Mouse (Mus musculus): ENCODE results near the gene Ucn3. TPM values are rescaled to one million over a fixed set of nuclear protein-coding genes. Genes with fewer than 3 reads are reported as not detected.
A peak's percentile ranks its signal among the peaks of the same experiment; 100 is the strongest.
"Not testable (repeated sequence)": the region's sequence is repeated elsewhere in the genome, so short reads cannot be mapped to it uniquely, and the experiment has no call there.

Gene Ucn3
- not detected for polyA plus RNA-seq (2017; shearing (Covaris generic))

DNA sequence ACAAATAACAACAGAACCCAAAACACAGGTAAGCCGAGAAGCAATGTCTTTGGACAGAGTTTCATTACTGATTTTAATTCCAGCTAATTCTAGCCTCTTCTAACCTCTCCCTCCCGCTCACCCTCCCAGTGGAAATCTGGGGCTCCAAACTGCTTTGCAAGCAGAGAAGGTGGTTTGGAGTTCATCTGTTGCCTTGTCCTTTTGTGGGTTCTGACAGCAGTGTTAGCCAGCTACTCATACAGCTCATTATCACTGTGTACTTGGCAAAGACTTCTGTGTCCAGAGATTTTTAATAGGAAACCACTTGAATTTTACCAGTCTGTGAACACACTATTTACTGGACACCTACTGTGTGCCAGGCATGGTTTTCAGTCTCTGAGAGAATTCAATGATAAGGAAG lies at the start of gene Ucn3:
TSS of gene Ucn3 (minus strand) at position 101 of the 400 bp plus-strand sequence.
- no peak for ATAC-seq

DNA sequence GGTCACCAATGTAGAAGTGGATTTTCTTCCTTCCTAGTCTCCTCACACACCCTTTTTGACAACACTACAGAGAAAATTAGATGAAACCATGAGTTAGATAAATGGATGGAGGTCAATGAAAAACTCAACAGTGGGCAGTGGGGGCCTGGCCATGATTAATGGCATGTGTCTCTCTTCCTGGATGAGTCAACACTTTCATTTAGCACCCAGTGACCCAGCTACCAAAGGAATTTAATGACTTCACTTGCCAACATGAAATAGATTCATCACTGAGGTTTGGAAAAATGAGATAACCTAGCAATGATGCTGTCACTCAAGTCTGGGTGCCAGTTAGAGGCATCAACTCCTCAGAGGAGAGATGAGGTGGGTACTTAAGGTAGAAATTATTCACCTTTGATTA lies 46.9 kb upstream of the Ucn3 start:
- no peak for ATAC-seq

DNA sequence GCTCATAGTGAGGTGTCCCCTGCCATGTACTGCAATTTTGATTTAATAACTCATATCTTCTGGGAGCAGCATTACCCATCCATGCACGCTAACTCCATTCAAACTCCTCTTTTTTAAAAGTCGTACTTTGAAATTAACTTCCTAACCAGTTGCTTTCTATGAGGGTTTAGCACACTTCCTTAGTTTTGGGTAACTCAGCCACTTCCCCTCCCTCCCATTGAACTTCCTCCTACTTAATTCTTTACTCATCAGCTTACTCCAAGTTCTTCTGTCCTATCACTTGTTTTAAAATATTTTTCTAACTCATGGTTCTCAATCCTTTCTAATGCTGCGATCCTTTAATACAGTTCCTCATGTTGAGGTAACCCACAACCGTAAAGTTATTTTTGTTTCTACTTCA lies 23.7 kb upstream of the Ucn3 start:
- no peak for ATAC-seq

DNA sequence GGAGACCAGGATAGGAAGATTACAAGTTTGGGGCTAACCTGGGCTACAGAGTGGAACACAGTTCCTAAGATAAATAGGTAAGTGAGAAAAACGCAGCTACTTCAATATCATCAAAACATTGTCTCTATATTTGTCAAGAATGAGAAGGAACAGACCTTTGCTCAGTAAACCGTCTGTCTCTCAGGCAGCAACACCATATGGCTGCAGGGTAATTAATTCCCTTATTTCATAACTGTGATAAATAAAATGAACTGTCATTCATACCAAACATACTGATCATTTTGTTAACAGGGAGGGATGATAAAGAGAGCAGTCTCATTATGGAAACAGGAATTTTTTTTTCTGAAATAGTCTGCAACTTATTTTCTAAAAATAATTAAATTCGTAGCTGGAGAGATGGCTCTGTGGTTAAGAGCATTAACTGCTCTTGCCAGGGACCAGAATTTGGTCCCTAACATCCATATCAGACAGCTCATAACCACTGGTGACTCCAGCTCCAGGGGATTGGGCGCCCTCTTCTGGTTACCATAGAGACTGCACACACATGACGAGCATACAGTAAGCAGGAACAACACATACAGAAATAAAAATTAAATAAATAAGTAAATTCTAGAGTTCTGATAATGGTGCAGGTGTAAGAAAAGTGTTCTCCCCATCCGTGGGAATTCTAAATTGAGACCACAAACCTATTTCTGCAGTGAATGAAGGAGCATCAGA lies 6.2 kb upstream of the Ucn3 start:
- no peak for ATAC-seq

DNA sequence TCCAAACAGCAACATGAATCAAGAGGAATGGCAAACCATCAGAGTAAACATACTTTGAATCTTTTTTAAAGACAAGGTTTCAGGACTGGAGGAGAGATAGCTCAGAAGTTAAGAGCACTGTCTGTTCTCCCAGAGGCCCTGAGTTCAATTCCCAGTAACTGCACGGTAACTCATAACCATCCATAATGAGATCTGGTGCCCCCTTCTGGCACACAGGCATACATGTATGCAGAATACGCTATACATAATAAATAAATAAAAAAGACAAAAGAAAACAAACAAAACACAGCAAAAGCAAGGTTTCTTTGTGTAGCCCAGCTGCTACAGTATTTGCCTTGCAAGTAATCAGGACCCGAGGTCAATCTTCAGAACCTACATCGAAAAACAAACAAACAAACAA lies 4.3 kb upstream of the Ucn3 start:
- no peak for ATAC-seq

DNA sequence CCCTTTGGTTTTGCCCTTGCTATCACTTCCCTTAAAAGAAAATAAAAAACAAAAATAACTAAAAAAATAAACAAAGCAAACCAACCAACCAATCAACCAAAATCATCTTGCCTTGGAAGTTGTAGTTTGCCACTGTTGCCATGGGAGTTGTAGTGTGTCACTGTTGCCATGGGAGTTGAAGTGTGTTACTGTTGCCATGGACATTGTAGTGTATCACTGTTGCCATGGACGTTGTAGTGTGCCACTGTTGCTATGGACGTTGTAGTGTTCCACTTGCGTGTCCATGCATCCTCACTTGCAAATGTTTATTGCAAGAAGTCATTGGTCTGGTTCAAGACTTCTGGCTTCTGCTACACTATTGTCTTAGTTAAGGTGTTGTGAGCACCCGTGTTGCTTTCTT lies 2.1 kb upstream of the Ucn3 start:
- ATAC-seq, result no peak

DNA sequence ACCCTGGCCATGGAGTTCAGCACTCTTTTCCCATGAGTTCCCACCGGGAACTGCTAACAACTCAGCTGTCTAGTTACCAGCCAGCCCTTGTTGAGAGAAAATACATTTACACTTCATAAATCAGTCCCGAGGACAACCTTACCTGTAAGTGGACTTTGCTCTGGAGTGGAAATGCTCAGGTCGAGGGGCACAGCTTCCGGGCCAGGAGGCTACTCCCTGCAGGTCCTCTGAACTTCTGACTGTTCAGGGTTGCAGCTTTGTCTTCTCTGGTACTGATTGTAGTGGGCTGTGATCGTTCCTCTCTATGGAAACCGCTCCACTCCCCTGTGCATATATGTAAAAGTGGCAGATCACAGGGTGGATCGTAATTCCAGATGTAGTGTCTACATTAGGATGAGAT lies 450 bp downstream of the Ucn3 start:
- no peak for ATAC-seq

DNA sequence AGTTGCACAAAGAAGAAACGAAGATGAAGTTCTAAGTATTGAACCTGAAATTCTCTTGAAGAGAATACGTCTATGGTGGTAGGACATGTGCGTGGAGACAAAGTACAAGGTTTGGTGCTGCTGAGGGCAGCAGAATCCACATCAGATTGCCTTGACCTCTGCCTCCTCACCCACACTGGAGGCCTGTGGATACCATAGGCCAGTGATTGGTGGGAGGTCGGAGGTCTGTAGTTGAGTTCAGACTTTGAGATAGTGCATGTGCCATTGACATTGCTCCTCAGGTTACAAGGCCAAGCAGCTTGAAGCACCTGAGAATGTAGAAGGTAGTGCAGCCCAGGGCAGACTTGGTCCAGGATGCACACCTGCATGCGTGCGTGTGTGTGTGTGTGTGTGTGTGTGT lies 19.1 kb downstream of the Ucn3 start:
- ATAC-seq, result no peak

DNA sequence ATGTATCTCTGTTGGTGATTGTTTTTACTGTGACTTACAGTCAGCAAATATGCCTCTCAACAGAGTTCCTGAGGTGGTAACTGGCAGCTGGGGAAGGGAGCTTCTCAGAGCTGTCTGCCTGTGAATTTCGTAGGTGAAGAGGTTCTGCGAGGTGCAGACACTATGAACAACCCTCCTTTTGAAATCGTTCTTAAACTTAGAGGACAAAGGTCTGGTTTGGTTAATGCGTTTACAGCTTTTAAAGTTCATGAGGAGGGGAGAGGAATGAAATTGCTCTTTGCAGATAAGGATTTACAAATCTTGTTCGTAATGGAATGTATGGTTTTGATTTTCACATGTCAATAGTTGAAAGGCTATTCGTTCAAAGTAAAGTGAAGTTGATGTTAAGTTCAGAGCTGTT lies 19.5 kb downstream of the Ucn3 start:
- ATAC-seq, result no peak

DNA sequence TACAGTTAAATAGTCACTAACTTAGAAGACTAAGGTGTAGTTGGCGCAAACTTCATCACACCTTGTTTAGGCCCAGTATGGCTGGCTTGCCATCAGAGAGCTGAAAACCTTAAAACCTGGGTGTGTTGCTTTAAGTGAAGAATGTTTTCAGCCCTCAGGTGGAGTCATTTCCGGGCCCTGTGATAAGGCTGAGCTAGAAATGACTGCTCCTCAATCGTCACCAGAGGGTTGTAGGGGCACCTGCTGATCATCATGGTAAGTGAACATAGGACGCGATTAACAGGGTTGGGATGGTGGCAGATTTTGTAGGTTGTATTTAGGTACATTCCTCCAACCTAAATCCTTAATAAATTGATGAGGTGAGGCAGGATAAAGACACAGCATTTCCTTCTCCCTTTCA lies 20.7 kb downstream of the Ucn3 start:
- ATAC-seq, result peak; percentile 49

DNA sequence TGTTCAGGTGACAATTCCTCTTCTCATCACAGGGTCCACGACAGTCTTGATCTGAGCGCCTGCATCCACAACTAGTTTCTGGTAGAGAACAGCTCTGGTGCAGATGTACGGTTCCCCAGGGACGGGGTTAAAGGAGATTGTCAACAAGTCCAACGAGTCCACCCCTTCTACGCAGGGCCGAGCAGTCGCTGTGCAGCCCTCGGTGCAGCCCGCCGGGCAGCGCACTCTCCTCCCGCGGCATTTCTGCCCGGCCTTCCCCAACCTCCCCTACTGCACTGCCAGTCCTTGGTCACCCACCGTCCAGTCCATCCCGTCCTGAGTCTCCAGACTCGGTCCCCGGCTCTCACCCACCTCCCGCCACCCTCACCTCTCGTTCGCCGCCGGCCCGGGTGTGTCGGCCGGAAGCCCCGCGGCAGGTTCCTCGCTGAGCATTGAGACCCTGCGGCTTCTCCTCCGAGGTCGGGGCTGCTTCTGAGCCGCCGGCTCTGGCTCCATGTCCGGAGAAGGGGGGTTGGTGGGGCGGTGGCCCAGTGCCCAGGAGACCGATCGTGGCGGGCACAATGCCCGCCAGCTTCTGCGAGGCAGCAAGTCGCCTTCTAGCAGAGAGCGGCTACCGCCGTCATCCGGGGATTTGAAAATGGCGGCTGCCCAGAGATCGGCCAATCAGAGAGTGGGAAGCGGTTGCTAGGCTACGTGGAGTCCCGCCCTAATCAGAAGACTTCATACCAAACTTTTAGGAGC lies 27.4 kb downstream of the Ucn3 start, which contains the start of the genes Net1 and Tubal3:
TSS of gene Net1 (minus strand) at position 650 of the 741 bp plus-strand sequence.
TSS of gene Tubal3 (plus strand) at position 704 of the 741 bp plus-strand sequence.
- ATAC-seq, result peak; percentile 96

DNA sequence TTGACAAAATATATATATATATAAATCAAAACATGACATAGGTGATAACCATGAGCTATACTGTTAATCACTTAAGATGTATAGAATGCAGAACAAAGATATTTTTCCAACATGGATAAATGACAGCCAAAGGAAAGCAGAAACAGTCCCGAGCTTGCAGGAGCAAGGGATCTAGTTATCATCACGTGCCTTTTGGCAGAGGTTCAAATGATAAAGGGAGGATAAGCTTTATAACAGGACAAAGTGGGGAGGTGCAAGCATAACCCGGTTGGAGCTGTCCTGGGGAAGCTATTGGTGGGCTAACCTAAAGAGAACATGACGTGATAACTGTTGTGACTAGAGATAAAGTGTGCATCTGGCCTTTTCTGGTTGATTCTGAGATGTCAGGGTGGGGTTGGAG lies 31.6 kb downstream of the Ucn3 start:
- ATAC-seq, result no peak

DNA sequence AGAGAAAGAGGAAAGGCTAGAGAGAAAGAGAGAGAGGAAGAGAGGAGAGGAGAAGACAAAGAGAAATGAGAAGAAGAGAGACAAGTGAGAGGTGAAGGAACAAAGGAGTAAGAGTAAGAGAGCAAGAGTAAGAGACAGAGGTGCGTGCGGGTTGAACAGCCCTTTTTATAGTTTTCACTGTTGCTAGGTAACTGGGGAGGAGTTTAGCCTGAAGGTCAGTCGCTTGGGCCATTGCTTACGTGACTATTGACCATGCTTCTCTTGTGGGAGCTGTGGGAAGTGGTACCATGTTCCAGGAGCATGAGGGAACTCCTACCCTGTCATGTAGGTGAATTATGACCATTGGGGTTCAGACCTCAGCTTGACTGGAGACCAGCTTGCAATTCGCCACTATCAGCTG lies 34.8 kb downstream of the Ucn3 start:
- no peak for ATAC-seq

DNA sequence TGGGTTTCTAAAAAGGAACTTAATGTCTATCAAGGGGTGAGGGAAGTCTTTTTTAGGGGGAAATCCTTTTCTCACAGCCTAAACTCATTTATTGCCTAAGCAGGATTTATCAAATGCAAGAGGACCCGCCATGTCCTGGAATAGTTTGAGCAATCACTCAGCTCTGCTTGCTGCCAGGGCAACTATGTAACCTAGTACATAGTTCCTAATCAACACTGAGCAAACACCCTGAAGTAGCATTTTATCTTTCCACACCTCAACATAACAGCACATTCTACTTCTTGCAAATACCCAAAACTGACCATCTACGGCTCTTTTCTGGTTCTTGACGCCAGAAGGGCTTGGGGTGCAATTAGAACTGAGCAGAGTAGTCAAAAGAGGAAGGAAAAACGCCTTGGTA lies 36.9 kb downstream of the Ucn3 start:
- ATAC-seq, result no peak

DNA sequence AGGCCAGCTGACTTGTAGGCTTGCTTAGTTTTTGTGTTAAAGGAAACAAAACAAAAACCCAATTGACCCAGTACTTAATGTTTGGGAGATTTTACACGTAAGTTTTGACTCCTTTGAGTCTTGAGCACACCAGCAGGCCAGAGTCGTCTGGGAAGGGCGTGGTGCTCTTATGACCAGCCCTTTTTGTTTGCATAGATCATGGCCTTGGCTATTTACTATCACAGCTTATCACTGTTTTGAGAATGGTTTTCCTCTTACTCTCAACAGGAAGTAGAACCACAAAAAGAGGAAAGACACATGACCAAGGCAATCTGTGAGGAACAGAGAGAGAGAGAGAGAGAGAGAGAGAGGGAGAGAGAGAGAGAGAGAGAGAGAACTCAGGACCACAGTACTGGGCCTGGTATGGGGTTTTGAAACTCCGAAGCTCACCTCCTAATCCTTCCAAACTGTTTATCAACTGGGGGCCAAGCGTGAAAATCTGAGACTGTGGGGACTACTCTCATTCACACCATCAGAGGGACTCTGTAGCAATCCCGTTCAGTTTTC lies 37.9 kb downstream of the Ucn3 start:
- ATAC-seq, result no peak

DNA sequence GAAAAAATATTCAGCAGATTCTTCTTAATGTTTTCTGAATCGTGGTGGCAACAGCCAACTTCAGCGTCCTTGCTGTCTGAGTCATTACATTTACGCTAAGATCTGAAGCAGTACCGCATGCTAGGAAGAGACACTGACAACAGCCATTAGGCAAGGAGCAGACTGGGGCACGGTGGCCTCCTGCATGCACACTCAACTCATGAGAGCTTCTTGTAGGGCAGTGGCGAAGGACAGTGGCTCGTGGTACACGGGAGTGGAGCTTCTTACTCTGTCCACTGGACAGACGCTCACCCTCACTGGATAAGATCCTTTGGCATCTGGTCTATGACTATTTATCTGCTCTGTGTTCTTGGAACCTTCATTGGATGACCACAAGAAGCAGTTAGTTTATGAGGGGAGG lies 45.8 kb downstream of the Ucn3 start:
- ATAC-seq, result no peak

DNA sequence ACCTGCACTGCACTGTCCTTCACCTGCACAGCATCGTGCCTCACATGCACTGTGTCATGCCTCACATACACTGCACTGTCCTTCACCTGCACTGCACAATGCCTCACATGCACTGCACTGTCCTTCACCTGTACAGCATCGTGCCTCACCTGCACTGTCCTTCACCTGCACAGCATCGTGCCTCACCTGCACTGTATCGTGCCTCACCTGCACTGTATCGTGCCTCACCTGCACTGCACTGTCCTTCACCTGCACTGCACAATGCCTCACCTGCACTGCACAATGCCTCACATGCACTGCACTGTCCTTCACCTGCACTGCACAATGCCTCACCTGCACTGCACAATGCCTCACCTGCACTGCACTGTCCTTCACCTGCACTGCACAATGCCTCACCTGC lies 46.9 kb downstream of the Ucn3 start:
- not testable (repeated sequence) for ATAC-seq

DNA sequence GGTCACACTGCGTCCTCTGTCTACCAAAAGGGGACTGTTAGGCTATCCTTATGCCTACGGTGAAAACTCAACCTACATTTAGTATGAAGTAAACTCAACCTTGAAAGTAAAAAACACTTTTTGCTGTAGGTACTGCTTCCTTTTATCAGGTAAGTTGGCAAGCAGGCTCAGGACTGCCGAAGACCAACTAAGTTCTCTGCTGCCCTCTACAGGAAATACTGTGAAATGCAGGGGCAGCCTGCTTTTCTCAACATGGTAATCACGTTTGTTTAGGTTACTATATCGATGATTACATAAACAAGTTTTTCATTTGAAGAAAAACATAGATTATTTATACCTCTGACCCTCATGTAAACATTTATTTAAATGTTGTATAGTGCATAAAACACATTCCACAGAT lies 48.2 kb downstream of the Ucn3 start:
- peak; percentile 49 for ATAC-seq

DNA sequence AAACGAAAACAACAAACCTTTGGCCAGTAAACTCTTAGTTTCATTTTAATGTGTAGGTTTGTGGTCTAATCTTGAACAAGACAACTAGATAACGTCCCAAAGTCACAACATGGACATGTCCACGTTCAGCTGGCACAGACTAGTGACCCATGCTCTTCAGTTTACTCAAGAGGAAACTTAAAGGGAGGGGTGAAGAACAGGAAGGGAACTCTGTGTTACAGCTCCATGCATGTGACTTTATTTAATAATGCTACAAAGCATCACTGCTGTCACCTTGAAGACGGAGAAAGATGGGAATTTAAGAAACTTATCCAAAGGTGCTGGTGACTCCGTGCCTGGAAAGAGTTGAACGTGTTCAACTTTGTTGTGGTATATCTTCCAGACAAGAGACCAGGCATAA lies 49.1 kb downstream of the Ucn3 start:
- no peak for ATAC-seq

DNA sequence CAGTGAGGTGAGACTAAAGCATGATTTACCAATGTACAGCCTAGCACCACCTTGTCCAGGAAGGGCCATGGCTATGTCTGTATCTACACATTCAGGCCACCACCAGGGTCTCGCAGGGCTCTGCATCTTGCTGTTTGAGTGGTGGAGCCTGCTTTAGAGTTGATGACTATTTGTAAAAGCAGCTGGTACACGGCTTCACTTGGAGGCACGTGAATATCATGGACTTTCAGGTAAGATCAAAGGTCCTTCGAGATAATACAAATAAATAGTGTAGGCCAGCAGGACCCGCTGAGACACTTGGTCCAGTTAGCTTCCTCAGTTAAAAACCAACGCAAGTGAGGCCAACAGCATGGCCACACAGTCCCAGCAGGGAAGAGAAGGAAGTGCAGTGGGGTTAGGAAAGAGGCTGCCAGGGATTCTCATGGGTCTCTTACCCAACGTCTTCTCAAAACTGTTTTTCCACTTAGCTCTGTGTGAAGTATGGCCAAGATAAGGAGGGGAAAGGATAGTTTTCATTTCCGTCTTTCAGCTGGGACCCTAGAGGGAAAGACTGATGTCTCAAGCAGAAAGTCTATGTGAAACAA lies 49.7 kb downstream of the Ucn3 start:
- no peak for ATAC-seq

DNA sequence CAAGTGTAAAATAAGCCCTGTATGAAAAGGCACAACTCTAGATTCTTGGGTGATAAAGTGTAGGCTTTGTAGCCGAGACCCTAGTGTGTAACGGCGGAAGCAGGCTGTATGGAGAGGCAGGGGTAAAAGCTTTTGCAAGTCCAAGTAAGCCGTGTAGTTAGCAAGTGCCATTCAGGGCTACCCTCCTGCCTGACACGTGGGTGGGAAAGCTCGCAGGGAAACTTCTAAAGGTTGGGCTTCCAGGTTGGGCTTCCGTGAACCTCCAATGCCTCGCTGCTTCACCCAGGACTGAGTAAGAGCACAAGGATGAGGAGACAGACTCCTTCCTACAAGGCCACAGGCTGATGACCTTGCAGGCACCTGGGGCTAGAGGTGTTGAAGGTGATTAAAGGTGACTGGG lies 50.6 kb downstream of the Ucn3 start:
- no peak for ATAC-seq

DNA sequence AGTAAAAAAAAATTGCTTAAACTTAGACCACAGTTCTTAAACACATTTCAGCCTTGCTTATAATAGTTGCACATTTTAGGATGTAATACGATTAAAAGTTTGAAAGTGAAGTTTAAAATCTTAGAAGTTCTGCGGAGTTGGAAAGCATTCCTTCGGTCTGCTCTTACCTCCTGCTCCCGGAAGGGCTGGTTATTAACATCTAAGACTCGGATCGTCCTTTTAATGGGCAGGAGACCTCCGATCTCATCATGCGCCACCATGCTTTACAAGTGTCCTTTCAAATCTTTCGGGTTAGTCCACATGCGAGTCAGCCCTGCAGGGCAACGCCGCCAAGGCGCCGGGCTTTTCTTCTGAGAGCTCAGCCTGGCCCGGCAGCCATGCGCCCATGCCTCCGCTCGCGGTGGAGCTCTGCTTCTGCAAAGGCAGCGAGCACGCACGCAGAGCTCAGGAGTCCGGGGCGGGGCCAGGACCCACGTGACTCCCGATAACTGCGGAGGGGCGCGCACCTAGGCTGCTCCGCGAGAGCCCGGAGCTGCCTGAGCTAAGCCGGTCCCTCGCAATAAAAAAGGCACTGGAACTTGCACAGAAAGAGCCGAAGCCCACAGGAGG lies 51.9 kb downstream of the Ucn3 start:
- peak; percentile 96 for ATAC-seq

DNA sequence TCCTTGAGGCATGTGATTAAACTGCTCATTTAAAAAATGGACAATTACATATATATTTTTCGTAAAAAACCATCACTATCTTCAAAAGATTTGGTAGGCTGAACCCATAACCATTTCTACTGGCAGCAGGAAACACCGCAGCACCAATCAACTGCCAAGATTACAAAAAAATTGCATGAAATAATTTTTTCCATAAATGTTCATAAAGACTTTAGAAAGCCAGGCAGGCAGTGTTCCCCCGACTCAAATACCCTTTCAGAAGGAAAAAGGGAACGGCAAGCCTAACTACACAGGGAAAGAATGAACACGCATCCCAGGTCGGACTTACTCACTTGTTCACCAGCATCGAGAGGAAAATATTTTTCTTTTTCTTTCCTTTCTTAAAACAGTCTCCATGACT lies 52.5 kb downstream of the Ucn3 start:
- ATAC-seq, result peak; percentile 14

Measured in CD4-positive, CD25-positive, alpha-beta regulatory T cell, adult 4 months (primary cell).